Mouse (Mus musculus) lung, embryonic 16.5 days (tissue): ENCODE measurements around the gene Met. TPM values are rescaled to one million over a fixed set of nuclear protein-coding genes. Genes with fewer than 3 reads are reported as not detected.

ENCODE experiments used
- ATAC-seq: fragments of 200-750 bp; cut with Nextera tagmentation; 2 replicates; pipeline ENCODE4 v1.8.0; 2017; ENCODE audit warnings: low read depth, mild to moderate bottlenecking, moderate library complexity
- H3K27ac ChIP-seq: fragments of 300-500 bp; sonication (generic); 2 replicates; pipeline ENCODE4 v1.5.1; 2014; ENCODE audit warnings: mild to moderate bottlenecking, control low read depth, low read length
- H3K27me3 ChIP-seq: fragments of 300-500 bp; sonication (generic); 2 replicates; pipeline ENCODE4 v1.6.1; 2014; ENCODE audit warnings: low read depth, low read length, mixed read lengths; ENCODE audit not compliant: control insufficient read depth, insufficient read depth
- H3K36me3 ChIP-seq: fragments of 300-500 bp; sonication (generic); 2 replicates; pipeline ENCODE4 v1.6.1; 2014; ENCODE audit warnings: low read length; ENCODE audit not compliant: control insufficient read depth, insufficient read depth
- H3K4me1 ChIP-seq: fragments of 300-500 bp; sonication (generic); replicated peaks from 2 replicates; pipeline ENCODE4 v1.6.1; 2014; ENCODE audit warnings: low read length, mixed read lengths; ENCODE audit not compliant: control insufficient read depth, insufficient read depth
- H3K4me2 ChIP-seq: fragments of 300-500 bp; sonication (generic); 2 replicates; pipeline ENCODE4 v1.6.1; 2014; ENCODE audit warnings: low read depth, low read length, control low read depth
- H3K4me3 ChIP-seq: fragments of 300-500 bp; sonication (generic); 2 replicates; pipeline ENCODE4 v1.5.1; 2014; ENCODE audit warnings: mild to moderate bottlenecking, low read length, control low read depth
- H3K9ac ChIP-seq: fragments of 300-500 bp; sonication (generic); 2 replicates; pipeline ENCODE4 v1.6.1; 2014; ENCODE audit warnings: low read length, control low read depth
- H3K9me3 ChIP-seq: fragments of 300-500 bp; sonication (generic); 2 replicates; pipeline ENCODE4 v1.6.1; 2016; ENCODE audit warnings: low read length; ENCODE audit not compliant: control insufficient read depth
- WGBS: fragments of 180-500 bp; shearing (Covaris S2); extraction: QIAGEN DNeasy Blood & Tissue Kit; methylation state at CpG from one replicate; pipeline ENCODE4 v1.1.7; 2014; 5-methylcytosine and 5-hydroxymethylcytosine counted together
- polyA plus RNA-seq: library from polyadenylated mRNA; unstranded; fragments of >200 nt; fragmentation: Nextera tagmentation; extraction: Ambion mirVana; gene quantifications from 2 replicates; pipeline ENCODE4 v1.2.1, GENCODE M21; 2015

The Met gene
- polyA plus RNA-seq, 1 experiment from 2014 or later: 8.3 TPM

DNA sequence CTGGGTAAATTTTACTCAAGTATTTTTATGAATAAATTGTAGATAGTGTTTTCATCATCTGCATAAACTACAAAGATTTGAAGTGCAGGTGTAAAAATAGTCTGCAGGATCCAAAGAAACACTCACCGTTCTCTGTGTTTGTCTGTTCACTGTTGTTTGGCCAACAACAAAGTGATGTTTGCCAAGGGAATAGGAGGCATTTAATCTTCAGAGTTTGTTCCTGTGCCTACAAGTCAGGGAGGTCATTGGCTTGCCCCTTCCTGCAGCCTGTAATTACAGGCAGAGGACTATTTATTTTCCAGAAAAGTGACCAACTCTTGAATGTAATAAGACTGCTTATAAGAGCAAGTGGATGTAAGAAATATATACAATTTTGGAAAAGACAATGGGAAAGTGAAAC is 38.7 kb downstream of the Met start:
- no peaks in the 10 kb centered on the region for H3K36me3 ChIP-seq
- no peak for ATAC-seq
- H3K4me2 ChIP-seq: no peak overlapping the region
- no peak overlapping the region for H3K27ac ChIP-seq
- H3K9ac ChIP-seq: no peak overlapping the region
- no peaks in the 10 kb centered on the region for H3K27me3 ChIP-seq
- 31% methylated on average over 1 of the region's 1 CpGs for WGBS
- H3K9me3 ChIP-seq: no peaks in the 10 kb centered on the region
- peaks cover 7% of the 10 kb centered on the region; the same call in 1 of the 2 replicates for H3K4me1 ChIP-seq
- no peak overlapping the region for H3K4me3 ChIP-seq

DNA sequence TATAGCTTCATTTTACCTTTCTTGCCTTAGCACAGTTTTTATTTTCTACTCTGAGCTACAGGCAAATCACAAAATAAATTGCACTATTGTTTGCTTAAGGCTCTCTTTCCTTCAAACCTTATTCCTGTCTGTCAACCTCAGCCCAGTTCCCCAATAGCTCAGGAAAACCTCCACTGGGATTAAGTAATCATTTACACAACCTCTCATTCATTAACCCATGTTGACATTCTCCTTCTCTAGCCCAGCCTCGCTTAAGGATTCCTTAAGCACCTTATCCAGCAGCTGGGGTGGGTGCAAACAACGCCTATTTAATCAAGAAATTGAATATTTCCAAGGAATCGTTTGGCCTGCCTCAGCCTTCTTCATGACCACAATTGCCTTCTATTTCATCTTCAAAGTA is 40.1 kb downstream of the Met start:
- 36% methylated on average over 3 of the region's 3 CpGs for WGBS
- H3K27ac ChIP-seq: no peak overlapping the region
- no peak overlapping the region for H3K4me3 ChIP-seq
- H3K9ac ChIP-seq: no peak overlapping the region
- no peaks in the 10 kb centered on the region for H3K9me3 ChIP-seq
- no peaks in the 10 kb centered on the region for H3K27me3 ChIP-seq
- ATAC-seq: peak; percentile 83
- no peak overlapping the region for H3K4me2 ChIP-seq
- H3K4me1 ChIP-seq: peaks cover 7% of the 10 kb centered on the region; the same call in 1 of the 2 replicates
- no peaks in the 10 kb centered on the region for H3K36me3 ChIP-seq

DNA sequence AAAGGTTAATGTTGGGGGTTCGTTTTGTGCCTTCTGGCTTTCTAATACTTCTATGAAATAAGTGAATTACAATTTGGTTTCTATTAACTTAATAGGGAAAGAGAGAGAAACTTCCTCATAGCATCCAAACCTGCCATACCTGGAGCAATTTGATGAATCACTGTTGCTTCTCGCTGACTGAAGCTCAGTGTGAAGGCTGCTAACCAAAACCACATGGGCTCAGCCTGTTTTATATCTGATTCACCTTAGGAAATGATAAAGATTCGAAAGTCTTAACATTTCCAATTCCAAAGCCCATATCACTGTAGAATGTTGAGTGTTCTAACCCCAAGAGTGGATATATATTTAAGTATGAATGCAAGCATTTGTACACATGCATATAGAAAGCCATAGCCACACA is 41.9 kb downstream of the Met start:
- Histone ChIP-seq H3K9ac (no peak overlapping the region), H3K4me2 (no peak overlapping the region), H3K27ac (no peak overlapping the region), H3K4me3 (no peak overlapping the region), H3K9me3 (no peaks in the 10 kb centered on the region), H3K4me1 (peaks cover 5% of the 10 kb centered on the region; the same call in 1 of the 2 replicates), H3K36me3 (no peaks in the 10 kb centered on the region), H3K27me3 (no peaks in the 10 kb centered on the region)
- no peak for ATAC-seq
- WGBS: 79% methylated on average over 3 of the region's 3 CpGs

DNA sequence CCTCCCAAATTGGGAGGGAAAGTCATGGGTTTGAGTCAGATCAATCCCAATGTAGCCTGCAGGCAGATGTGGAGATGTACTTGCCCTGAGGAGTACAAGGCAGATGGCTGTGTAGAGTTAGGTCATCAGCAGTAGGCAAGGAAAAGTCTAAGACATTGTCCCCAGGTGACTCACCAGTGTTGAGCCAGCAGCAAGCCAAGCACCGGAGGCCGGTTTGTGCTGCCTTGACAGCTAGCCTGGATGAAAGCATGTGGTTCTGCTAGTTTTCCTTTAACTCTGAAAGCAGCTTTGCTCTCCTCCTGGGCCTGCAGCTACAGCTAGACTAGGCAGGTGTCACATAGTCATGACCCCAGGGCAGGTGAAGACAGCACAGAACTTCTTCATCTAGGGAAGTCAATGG is 43.2 kb downstream of the Met start:
- H3K9ac ChIP-seq: no peak overlapping the region
- no peaks in the 10 kb centered on the region for H3K9me3 ChIP-seq
- no peaks in the 10 kb centered on the region for H3K27me3 ChIP-seq
- ATAC-seq: no peak
- no peak overlapping the region for H3K4me3 ChIP-seq
- no peak overlapping the region for H3K27ac ChIP-seq
- no peaks in the 10 kb centered on the region for H3K36me3 ChIP-seq
- 63% methylated on average over 2 of the region's 2 CpGs for WGBS
- no peak overlapping the region for H3K4me2 ChIP-seq
- H3K4me1 ChIP-seq: peaks cover 4% of the 10 kb centered on the region; the same call in 1 of the 2 replicates

DNA sequence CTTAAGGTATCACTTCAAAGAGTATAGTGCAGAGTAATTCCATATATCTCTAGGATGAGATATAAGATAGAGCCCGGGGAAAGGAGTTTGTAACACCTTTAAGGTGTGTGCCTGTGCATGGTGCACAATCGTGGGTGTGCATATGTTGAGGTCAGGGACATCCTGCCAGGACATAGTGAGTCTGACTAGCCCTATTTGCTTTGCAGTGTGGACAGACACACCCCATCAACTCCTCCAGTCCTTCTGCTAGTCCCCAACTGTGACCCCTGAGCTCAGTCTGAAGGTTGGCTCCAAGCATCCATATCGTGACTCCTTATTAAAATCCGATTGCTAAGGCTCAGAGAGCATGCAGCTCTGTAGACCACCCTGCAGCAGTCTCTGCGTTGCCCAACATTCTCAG is 44.6 kb downstream of the Met start:
- no peak for ATAC-seq
- Histone ChIP-seq H3K27me3 (no peaks in the 10 kb centered on the region), H3K4me3 (no peak overlapping the region), H3K4me2 (no peak overlapping the region), H3K36me3 (no peaks in the 10 kb centered on the region), H3K9ac (no peak overlapping the region), H3K27ac (no peak overlapping the region), H3K9me3 (no peaks in the 10 kb centered on the region), H3K4me1 (peaks cover 2% of the 10 kb centered on the region; the same call in 1 of the 2 replicates)
- WGBS: 36% methylated on average over 5 of the region's 5 CpGs

DNA sequence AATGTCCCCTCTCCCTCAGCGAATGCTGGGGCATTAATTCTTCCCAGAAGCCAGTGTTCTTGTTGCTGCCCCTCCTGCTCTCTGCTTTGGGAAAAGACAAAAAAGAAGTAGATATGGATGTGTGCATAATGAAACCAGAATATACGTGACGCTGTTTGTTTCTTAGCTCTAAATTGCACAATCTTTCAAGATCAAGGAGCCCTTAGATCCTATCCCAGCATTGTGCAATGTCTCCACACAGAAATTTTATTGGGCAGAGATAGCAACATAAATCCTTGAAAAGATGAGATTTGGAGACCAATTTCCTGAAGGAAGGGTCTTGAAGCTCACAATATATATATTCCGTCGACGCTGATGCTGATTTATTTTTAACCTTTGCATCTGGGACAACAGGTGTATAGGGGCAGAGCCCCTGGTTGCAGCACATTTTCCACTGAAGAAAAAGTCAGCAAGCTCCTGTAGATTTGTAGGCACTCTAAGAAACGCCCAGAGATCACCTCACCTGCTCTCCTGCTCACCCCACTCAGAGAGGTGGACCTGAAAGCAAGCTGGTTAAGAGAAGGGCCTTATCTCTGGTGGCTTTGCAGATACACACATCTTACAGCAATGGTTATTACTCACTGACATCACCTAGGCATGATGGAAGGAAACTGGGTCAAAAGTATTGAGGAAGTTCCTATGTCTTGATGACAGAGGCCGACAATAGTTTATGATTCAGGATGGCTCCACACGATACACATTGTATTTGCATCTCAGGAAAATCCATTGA is 45.2 kb downstream of the Met start:
- WGBS: 69% methylated on average over 9 of the region's 9 CpGs
- no peaks in the 10 kb centered on the region for H3K36me3 ChIP-seq
- no peak overlapping the region for H3K27ac ChIP-seq
- no peaks in the 10 kb centered on the region for H3K27me3 ChIP-seq
- ATAC-seq: no peak
- no peaks in the 10 kb centered on the region for H3K9me3 ChIP-seq
- no peak overlapping the region for H3K4me2 ChIP-seq
- H3K4me3 ChIP-seq: no peak overlapping the region
- no peaks in the 10 kb centered on the region for H3K4me1 ChIP-seq
- no peak overlapping the region for H3K9ac ChIP-seq

DNA sequence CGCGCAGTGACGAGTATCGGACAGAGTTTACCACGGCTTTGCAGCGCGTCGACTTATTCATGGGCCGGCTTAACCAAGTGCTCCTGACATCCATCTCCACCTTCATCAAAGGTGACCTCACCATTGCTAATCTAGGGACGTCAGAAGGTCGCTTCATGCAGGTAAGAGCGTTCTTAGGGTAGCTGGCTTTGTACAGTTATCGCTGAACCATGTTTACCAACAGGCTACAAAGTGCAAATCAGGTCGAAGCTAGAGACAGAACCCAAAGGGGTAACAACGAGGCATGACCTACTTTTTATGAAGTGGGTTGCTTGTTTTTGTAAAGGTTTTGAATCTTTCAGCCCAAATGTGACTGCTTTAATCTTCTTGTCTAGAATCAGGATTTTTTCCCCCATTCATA is 49.8 kb downstream of the Met start:
- Histone ChIP-seq H3K36me3 (no peaks in the 10 kb centered on the region), H3K4me3 (no peak overlapping the region), H3K9me3 (no peaks in the 10 kb centered on the region), H3K27me3 (no peaks in the 10 kb centered on the region), H3K9ac (no peak overlapping the region), H3K27ac (no peak overlapping the region), H3K4me1 (peaks cover 8% of the 10 kb centered on the region), H3K4me2 (no peak overlapping the region)
- ATAC-seq: no peak
- WGBS: 87% methylated on average over 15 of the region's 15 CpGs

DNA sequence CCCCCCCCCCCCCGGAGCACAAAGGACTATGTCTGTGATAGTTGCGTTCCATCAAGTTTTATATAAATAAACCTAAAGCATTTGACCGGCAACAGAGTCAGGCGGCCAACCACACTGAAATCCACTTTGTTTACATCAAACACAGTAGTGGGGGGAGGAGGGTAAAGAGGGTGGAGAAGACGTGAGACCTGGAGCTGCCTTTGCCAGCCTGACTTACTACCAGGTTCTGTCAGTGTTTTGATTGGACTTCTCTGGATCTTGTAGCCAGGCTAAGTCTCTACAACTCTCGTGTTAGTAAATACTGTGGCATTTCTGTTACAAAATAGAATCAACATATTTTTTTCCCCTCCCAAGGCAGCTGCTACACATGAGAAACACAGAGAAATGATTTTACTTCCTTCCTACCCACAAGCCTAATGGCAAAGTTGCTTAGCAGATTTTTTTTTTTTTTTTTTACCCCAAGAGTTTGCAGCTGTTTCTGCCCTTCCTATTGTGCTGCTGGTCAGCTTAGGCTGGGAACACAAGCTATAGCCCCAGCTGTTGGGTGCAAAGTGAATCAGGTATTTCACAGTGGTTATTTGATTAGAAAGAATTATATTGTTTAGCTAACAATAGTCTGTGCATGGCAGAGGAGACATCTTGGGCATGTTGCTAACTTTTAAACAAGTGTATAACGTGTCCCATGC is 52.3 kb downstream of the Met start:
- Histone ChIP-seq H3K36me3 (no peaks in the 10 kb centered on the region), H3K4me1 (peaks cover 8% of the 10 kb centered on the region), H3K9me3 (no peaks in the 10 kb centered on the region), H3K4me3 (no peak overlapping the region), H3K27ac (peak overlapping the region; percentile 70; the same call in 1 of the 2 replicates), H3K4me2 (peak overlapping the region; percentile 41), H3K27me3 (no peaks in the 10 kb centered on the region), H3K9ac (no peak overlapping the region)
- 17% methylated on average over 7 of the region's 7 CpGs for WGBS
- ATAC-seq: peak; percentile 84

DNA sequence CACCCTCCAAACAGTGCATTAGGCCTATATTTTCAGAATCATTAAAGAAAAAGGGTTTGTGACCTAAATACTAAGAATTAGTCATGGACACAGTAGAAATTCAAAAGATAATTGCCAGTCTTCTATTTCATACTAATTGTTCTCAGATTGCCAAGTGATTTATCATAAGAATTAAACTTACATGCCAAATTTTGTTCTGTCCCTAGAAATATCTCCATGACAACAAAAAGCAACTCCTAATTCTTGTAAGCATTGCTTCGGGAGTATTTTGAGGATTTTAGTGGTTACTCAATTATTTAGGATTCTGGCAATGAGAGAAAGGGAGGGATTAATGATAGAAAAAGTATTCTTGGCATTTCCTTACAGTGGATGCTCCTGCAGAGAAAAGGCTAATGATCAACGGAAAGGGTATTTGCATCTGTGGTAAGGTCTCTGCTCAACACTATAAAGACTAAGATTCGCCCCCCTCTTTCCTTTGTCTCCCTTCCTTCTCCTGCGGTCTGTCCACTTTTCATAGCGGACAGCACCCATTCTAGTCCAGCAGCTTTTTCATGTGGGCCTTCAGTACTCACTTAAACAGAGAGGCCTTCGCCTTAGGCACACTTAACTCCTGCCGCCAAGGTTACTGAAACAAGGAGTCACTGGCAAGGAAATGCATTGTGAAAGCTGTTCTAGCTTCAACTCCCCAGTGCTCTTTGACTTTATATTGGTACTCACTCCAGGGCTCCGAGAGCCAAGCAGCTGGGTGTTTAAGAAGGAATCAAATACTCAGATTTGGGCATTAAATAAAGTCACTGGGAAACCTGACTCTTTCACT is 58.5 kb downstream of the Met start:
- ATAC-seq: peak; percentile 38; the same call in 1 of the 2 replicates
- whole genome bisulfite sequencing: 52% methylated on average over 8 of the region's 8 CpGs

More for the DNA sequence above, 58.5 kb downstream of the Met start:
- H3K4me1 ChIP-seq: peaks cover 4% of the 10 kb centered on the region; the same call in 1 of the 2 replicates
- no peak overlapping the region for H3K4me3 ChIP-seq
- H3K27ac ChIP-seq: no peak overlapping the region; the same call in 1 of the 2 replicates
- H3K27me3 ChIP-seq: no peaks in the 10 kb centered on the region
- H3K4me2 ChIP-seq: no peak overlapping the region
- no peaks in the 10 kb centered on the region for H3K9me3 ChIP-seq
- no peak overlapping the region for H3K9ac ChIP-seq
- no peaks in the 10 kb centered on the region for H3K36me3 ChIP-seq
